Mouse (Mus musculus): Measurements from ENCODE around the gene Slc4a4.

Slc4a4 gene

GRCm38 (mm10) chr5:89012456-89012855 lies 125.8 kb downstream of the Slc4a4 start:
- DNase-seq, result no peak

GRCm38 (mm10) chr5:89014782-89015181 lies 128.2 kb downstream of the Slc4a4 start:
- DNase-seq, result no peak

- DNase-seq, result peak; percentile 28 to 69
Observed at GRCm38 (mm10) chr5:89015878-89016277, 129.3 kb downstream of the Slc4a4 start.

GRCm38 (mm10) chr5:89018537-89018936 lies 131.9 kb downstream of the Slc4a4 start:
- DNase-seq, result no peak

GRCm38 (mm10) chr5:89024413-89024812 lies 137.8 kb downstream of the Slc4a4 start:
- DNase-seq, result no peak

- DNase-seq, result peak; percentile 77 to 94
Observed at GRCm38 (mm10) chr5:89027518-89028085, 141.0 kb downstream of the Slc4a4 start.

GRCm38 (mm10) chr5:89032647-89033046 lies 146.0 kb downstream of the Slc4a4 start:
- DNase-seq, result peak; percentile 14 to 42

GRCm38 (mm10) chr5:89033256-89033655 lies 146.6 kb downstream of the Slc4a4 start:
- DNase-seq, result peak in 1 of 2 experiments; percentile 21

GRCm38 (mm10) chr5:89036147-89036546 lies 149.5 kb downstream of the Slc4a4 start:
- no peak for DNase-seq

GRCm38 (mm10) chr5:89040814-89041213 lies 154.2 kb downstream of the Slc4a4 start:
- DNase-seq, result no peak

- DNase-seq, result no peak
Observed at GRCm38 (mm10) chr5:89043846-89044245, 157.2 kb downstream of the Slc4a4 start.

- no peak for DNase-seq
Observed at GRCm38 (mm10) chr5:89044801-89045200, 158.2 kb downstream of the Slc4a4 start.

GRCm38 (mm10) chr5:89051577-89051976 lies 165.0 kb downstream of the Slc4a4 start:
- no peak for DNase-seq

- no peak for DNase-seq
Observed at GRCm38 (mm10) chr5:89052230-89052629, 165.6 kb downstream of the Slc4a4 start.

- DNase-seq, result no peak
Observed at GRCm38 (mm10) chr5:89055656-89056055, 169.0 kb downstream of the Slc4a4 start.

- DNase-seq, result no peak
Observed at GRCm38 (mm10) chr5:89056370-89056769, 169.8 kb downstream of the Slc4a4 start.

GRCm38 (mm10) chr5:89061097-89061496 lies 174.5 kb downstream of the Slc4a4 start:
- no peak for DNase-seq

GRCm38 (mm10) chr5:89062286-89062685 lies 175.7 kb downstream of the Slc4a4 start:
- DNase-seq, result peak in 1 of 2 experiments; percentile 53

GRCm38 (mm10) chr5:89067111-89067510 lies 180.5 kb downstream of the Slc4a4 start:
- peak; percentile 64 to 84 for DNase-seq

- DNase-seq, result no peak
Observed at GRCm38 (mm10) chr5:89068072-89068471, 181.5 kb downstream of the Slc4a4 start.

- no peak for DNase-seq
Observed at GRCm38 (mm10) chr5:89070051-89070450, 183.4 kb downstream of the Slc4a4 start.

GRCm38 (mm10) chr5:89071957-89072356 lies 185.3 kb downstream of the Slc4a4 start:
- DNase-seq, result no peak

GRCm38 (mm10) chr5:89077711-89078110 lies 191.1 kb downstream of the Slc4a4 start:
- no peak for DNase-seq

- DNase-seq, result peak; percentile 57 to 83
Observed at GRCm38 (mm10) chr5:89083476-89083875, 196.9 kb downstream of the Slc4a4 start.

- no peak for DNase-seq
Observed at GRCm38 (mm10) chr5:89087916-89088315, 201.3 kb downstream of the Slc4a4 start.
